Mouse (Mus musculus): ENCODE data around the gene Shc3. TPM values are rescaled to one million over a fixed set of nuclear protein-coding genes. Genes with fewer than 3 reads are reported as not detected.
A peak's percentile ranks its signal among the peaks of the same experiment; 100 is the strongest.

Shc3 gene
- total RNA-seq, 2 experiments from 2014 or later: 120 to 131 TPM

GRCm38 (mm10) chr13:51480341-51481011 lies 88.7 kb downstream of the Shc3 start:
- no peak for DNase-seq

- no peak for DNase-seq
Measured at GRCm38 (mm10) chr13:51479826-51480225, 89.4 kb downstream of the Shc3 start.

DNA sequence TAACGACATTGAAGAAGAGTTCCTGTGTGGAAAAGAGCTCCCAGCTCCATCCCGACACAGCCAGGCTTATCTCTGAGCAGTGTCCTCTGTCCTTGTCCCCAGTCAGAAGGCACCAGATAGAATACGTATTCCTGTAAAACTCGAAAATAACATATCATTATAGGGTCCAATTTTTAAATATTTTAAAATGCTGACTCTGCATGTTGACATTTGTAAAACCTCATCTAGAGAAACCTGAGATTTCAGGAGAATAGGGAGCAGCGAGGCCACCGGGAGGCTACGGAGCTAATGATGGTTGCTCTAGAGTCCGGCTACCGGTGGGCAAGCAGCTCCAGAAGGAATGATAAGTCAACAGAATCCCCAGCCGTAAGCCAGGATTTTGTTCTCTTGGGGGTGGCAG lies 92.2 kb downstream of the Shc3 start:
- no peak for DNase-seq

GRCm38 (mm10) chr13:51468697-51469250 lies 100.4 kb downstream of the Shc3 start:
- DNase-seq: no peak

DNA sequence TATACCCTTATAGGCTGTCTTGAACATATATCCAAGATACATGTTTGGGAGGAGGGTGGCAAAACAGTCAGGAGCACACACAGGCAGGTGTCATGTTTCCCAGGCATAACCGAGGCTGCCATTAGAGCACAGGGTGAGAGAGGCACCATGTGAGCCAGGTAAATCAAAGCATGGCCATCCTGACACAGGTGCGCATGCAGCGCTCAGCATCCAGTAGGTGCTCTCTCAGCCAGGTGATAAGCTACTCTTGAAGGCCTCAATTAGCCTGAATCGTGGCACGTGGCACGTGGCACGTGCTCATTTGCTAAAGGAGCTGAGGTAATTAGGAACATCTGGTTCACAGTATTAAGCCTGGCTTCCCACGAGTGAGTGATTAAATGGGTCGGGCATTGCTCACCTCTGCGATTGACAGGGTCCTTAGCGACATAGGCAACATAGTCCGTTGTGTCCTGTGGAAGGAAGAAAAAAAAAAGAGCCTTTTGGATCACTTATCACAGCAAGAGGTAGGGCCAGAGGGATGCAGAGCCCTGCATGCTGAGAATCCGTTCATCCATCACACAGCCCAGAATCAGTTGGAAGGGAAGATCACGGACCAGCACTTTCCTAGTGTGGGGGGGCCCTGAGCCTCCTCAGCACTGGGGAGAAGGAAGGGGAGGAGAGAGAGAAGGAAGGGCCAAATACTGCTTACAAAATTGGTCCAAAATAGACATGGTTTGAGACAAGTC lies 102.9 kb downstream of the Shc3 start:
- no peak for DNase-seq

DNA sequence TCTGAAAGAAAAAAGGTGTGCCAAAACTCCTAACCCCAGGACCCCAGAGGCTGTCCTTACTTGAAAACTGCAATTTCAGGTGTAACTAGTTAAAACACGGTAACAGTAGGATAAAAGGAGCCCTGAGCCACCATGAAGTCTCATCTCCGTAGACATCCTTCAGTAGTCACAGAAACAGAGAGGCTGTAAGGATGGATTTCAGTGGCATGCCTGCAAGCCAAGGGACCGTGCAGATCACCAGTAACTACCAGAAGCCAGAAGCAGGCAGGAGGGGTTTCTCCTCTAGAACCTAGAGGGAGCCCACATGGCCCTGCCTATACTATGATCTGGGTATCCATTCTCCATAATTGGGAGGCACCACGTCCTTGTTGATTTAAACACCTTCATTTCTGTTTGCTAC lies 104.9 kb downstream of the Shc3 start:
- no peak for DNase-seq

DNA sequence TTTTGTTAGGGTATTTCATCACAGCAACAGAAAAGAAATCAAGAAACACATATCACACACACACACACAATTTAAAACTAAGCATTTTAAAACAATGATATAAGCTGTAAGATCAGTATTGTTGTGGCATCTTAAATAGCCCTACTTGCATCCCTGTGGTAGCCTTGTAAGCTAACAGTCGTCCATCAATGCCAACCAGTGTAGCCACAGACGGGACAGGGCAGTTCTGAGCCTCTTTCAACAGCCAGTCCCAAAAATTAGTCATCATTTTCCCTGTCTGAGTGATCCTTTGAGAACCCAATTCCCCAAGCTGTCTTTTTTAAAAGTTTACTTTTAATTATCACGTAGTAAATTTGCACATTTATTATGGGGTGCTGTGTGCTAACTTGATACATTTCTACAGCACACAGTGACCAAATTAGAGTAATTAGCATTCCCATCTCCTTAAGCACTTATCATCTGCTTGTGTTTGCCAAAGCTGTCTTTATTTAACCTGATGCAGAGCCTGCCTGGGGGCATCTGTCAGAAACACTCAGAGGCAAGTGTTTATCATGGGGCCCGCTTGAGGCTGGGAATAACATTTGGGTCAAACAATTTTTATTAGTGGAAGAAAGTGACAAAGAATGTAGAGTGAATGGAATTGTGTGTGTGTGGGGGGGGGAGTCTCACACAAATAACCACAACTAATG lies 112.9 kb downstream of the Shc3 start:
- DNase-seq: no peak

DNA sequence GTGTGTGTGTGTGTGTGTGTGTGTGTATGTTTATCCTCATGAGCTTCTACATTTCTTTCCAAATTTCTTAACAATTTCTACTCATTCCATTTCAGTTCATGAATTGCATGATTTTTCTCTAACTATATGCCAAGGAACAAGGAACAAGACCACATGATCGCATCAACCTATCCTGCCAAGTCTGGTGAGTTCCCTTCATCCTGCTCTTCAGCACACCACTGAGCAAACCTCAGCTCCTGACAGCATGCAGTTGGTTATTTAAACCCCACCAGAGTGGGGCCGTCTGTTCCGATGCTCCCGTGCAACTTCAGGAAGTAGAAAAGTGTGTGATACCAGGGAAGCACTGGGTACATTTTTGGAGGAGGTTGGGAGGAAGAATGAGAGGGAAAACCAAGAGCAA lies 122.7 kb downstream of the Shc3 start:
- no peak for DNase-seq

GRCm38 (mm10) chr13:51442922-51443321 lies 126.3 kb downstream of the Shc3 start:
- no peak for DNase-seq

- no peak for DNase-seq
Measured at GRCm38 (mm10) chr13:51437105-51438085, 131.8 kb downstream of the Shc3 start.

DNA sequence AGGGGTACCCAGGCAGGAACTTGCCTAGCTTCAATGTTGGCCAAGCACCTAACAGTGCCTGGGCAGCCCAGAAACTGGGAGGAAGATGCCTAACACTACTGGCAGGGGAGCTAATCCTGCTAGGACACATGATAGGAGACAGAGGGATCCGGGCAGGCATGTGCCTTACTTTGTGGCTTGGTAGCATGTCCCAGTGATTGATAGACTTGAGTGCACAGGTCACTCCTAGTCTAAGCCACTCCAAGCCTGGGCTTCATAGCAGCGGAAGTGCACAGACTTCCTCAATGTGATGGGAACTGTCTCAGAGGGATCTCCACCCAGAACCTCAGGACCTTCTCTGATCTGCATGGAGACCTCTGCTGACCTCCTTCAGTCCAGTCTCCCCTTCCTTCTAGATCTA lies 134.1 kb downstream of the Shc3 start:
- no peak for DNase-seq

- no peak for DNase-seq
Measured at GRCm38 (mm10) chr13:51434460-51434859, 134.8 kb downstream of the Shc3 start.

GRCm38 (mm10) chr13:51433371-51433770 lies 135.8 kb downstream of the Shc3 start:
- no peak for DNase-seq

DNA sequence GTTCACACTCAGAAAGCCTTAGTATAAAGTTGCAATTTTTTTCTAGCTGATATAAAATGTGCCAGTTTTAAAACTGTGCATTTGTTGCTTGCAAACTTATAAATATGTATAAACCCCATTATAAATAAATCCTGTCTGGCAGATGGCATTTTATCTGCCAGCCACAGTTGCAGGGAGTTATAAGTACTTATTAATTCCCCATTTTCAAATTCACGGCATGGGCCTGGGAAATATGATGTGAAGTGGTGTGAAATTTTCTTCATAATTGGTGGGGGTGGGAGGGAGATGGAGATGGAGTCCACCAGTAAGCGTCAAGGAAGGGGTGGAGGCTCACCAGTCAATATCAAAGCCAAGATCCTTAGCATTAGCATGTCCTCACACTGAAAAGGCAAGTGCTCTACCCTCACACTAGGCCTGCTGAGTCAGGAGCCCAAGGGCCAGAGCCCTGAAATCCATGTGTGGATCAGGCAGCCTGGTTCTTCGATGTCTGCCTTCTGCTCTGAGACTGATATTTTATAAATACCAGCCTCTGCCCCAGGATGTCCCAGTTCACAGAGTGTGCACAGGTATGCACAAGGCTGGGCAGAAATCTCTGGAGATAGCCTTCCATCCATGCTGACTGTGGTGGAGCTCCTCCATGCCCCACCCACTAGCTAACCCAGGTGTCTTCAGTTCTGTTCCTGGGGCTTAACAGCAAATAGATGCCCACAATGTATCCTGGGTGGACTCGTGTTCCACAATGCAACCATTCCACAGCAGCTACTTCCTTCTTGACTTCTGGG lies 143.4 kb downstream of the Shc3 start:
- DNase-seq: no peak

GRCm38 (mm10) chr13:51424647-51425046 lies 144.6 kb downstream of the Shc3 start:
- DNase-seq: no peak

- no peak for DNase-seq
Measured at GRCm38 (mm10) chr13:51423647-51424046, 145.6 kb downstream of the Shc3 start.

GRCm38 (mm10) chr13:51420861-51421260 lies 148.4 kb downstream of the Shc3 start:
- DNase-seq: no peak

GRCm38 (mm10) chr13:51419501-51419900 lies 149.7 kb downstream of the Shc3 start:
- DNase-seq: no peak

GRCm38 (mm10) chr13:51418942-51419451 lies 150.2 kb downstream of the Shc3 start:
- DNase-seq: no peak

GRCm38 (mm10) chr13:51418268-51418941 lies 150.8 kb downstream of the Shc3 start:
- peak; percentile 95 for DNase-seq
